In the genomic region with DNA sequence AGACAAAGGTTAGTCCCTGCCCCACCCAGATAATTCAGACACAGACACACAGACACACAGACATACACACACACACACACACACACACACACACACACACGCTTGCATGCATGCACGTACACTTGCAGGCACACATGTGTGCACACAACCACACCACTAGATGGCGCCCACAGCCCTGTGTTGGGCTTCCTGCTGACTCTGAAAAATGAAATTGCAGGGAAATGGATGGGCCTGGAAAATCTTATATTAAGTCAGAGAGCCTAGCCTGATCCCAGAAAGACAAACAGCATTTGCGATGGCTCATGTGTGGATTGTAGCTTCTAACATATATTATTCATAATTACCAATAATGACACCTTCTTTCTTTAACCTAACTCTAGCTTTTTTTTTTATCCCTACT, we compare ENCODE assay signal across 9 mouse cellular contexts. TPM values are rescaled to one million over a fixed set of nuclear protein-coding genes. Genes with fewer than 3 reads are reported as not detected.
DNase-seq lines count a peak whose midpoint lies in the region; ATAC-seq and TF ChIP-seq lines count a peak whose summit lies in the region.
"Had no signal": no experiment of that assay in that cellular context is flagged by ENCODE, and none has a peak within 500 bp of the region (broad histone marks: within the 10 kb centered on the region; RNA-seq: fewer than 3 reads in every experiment).

No protein-coding gene starts in this region.

- peak; percentile 81 for TF ChIP-seq CTCF in Patski (IDR thresholded peaks at IDR 0.05)
- peak; percentile 78 for TF ChIP-seq CTCF in lung, adult 2 months (IDR thresholded peaks at IDR 0.05; ENCODE audit: insufficient read depth, low read length)

- peak; percentile 36 for DNase-seq in adrenal gland, adult 2 months
- no peak for DNase-seq in adrenal gland, postnatal 4 days (ENCODE audit: low spot score in 2 of 2)
- DNase-seq in layer of hippocampus, adult 11-12 months (ENCODE audit: low spot score): peak; percentile 53
- no peak for DNase-seq in layer of hippocampus, postnatal 14 days (ENCODE audit: low spot score in 2 of 2)
- no peak for DNase-seq in Patski (ENCODE audit: low read depth, low spot score)
- peak; percentile 52 for DNase-seq in forelimb bud, embryonic 11.5 days (ENCODE audit: low read depth, low spot score)
- DNase-seq in lung, adult 2 months: no peak
- peak; percentile 18 to 19 for DNase-seq in thymus, postnatal 36 days

- 45% methylated on average over 4 of the region's 4 CpGs for WGBS in lung, adult 2 months

- CTCF ChIA-PET in Patski (lab: Charles Lee): interaction anchor here (0.6 to 2.5 kb wide), 13 partner anchors 9 to 170 kb away, joined by 3 to 20 read pairs (median 3); no protein-coding TSS in a partner anchor

- in situ Hi-C loops in Patski (cut with MboI; ENCODE audit: low pct_unique_long_range_greater_than_20kb): loop anchor here (25.0 kb wide), 1 partner anchor 1036 kb away; no protein-coding TSS in a partner anchor

- ATAC-seq in Patski: no peak

- H3K27me3 ChIP-seq in Patski: no peaks in the 10 kb centered on the region
- H3K27me3 ChIP-seq: lung, embryonic 15.5 days had no signal

- no peak for TF ChIP-seq POLR2A in lung, adult 2 months (IDR thresholded peaks at IDR 0.05; ENCODE audit: borderline replicate concordance, extremely low read depth, low read depth, low read length)

- H3K4me1 ChIP-seq in lung, adult 2 months (ENCODE audit: control insufficient read depth, insufficient read depth, low read length): no peaks in the 10 kb centered on the region
- H3K4me1 ChIP-seq: lung, embryonic 15.5 days had no signal

- POLR2A ChIA-PET in Patski (lab: Charles Lee): interaction anchor here (0.5 kb wide), 1 partner anchor 11 kb away, joined by 4 read pairs; no protein-coding TSS in a partner anchor

- no peak overlapping the region for H3K4me3 ChIP-seq in lung, adult 2 months (replicated peaks; ENCODE audit: extremely low read depth, low read depth, low read length)
- H3K4me3 ChIP-seq: lung, embryonic 15.5 days had no signal

RNA-seq across cellular contexts. Expression of gene Fhad1, which starts 38.7 kb away (rescaled TPM):
- total RNA-seq in adrenal gland, adult 2 months (2021): under 1 TPM; 0.43 to 0.79 TPM
- polyA plus RNA-seq in adrenal gland, adult 2 months (2012; rRNA removed): 0.13 and 0.16 TPM in 2 replicates
- total RNA-seq in adrenal gland, postnatal 4 days (2021): 1 to 10 TPM; 1.4 to 2.0 TPM
- 1 to 10 TPM; 3.9 to 5.1 TPM for total RNA-seq in layer of hippocampus, postnatal 14 days (2021)
- polyA plus RNA-seq in Patski (2021): 0.41 TPM
- 6.9 and 7.9 TPM in 2 replicates for polyA plus RNA-seq in lung, adult 2 months (2012; rRNA removed)

Comparison
In these comparisons a context has a peak if more than half of its experiments do, and no peak if none do; other contexts are left out.
1. DNase-seq: peak in adrenal gland, adult 2 months (single experiment), layer of hippocampus, adult 11-12 months (single experiment), forelimb bud, embryonic 11.5 days (single experiment) and thymus, postnatal 36 days (2 of 2); none in adrenal gland, postnatal 4 days (0 of 2), layer of hippocampus, postnatal 14 days (0 of 2), Patski (single experiment) and lung, adult 2 months (single experiment).